Mouse (Mus musculus) heart, adult 2 months (tissue): ENCODE measurements at regions not wholly inside any gene's neighbourhood (a gene's known extent, or its start where the extent isn't known, plus 50 kb on each side); places are given as distances from the start of the nearest gene placed in this dataset.

Source experiments
- DNase-seq, 2 experiments: peaks; one replicate each; pipeline ENCODE4 v3.0.0; 2021
- H3K27ac ChIP-seq: fragments of 200-600 bp; 2 replicates; pipeline ENCODE4 v1.8.1; 2022
- H3K27me3 ChIP-seq: fragments of 200-500 bp; 2 replicates; pipeline ENCODE4 v1.6.1; 2012; ENCODE audit warnings: mild to moderate bottlenecking, low read length, inconsistent platforms, mixed read lengths; ENCODE audit not compliant: control insufficient read depth, insufficient read depth
- H3K36me3 ChIP-seq: fragments of 200-500 bp; 2 replicates; pipeline ENCODE4 v1.6.1; 2012; ENCODE audit warnings: low read length, inconsistent platforms; ENCODE audit not compliant: control insufficient read depth, insufficient read depth
- H3K4me1 ChIP-seq: fragments of 200-500 bp; 2 replicates; pipeline ENCODE4 v1.6.1; 2011; ENCODE audit warnings: low read length; ENCODE audit not compliant: control insufficient read depth, insufficient read depth
- H3K4me3 ChIP-seq: fragments of 200-600 bp; 2 replicates; pipeline ENCODE4 v1.8.1; 2022
- H3K79me2 ChIP-seq: fragments of 200-500 bp; replicated peaks from 2 replicates; pipeline ENCODE4 v1.6.1; 2012; ENCODE audit warnings: mild to moderate bottlenecking, inconsistent platforms, low read length, moderate library complexity, mixed read lengths; ENCODE audit not compliant: control insufficient read depth, insufficient read depth
- H3K9ac ChIP-seq: fragments of 200-500 bp; 2 replicates; pipeline ENCODE4 v1.6.1; 2012; ENCODE audit warnings: low read depth, mild to moderate bottlenecking, control low read depth, inconsistent platforms, low read length, mixed read lengths
- CTCF ChIP-seq: fragments of 200-600 bp; IDR thresholded peaks from 2 replicates; pipeline ENCODE4 v1.8.1; 2022; ENCODE audit warnings: antibody characterized with exemption, mild to moderate bottlenecking, moderate library complexity
- EP300 ChIP-seq: fragments of 200-500 bp; IDR thresholded peaks from 2 replicates; pipeline ENCODE4 v1.6.1; 2011; ENCODE audit warnings: low read depth, low read length, control low read depth; ENCODE audit not compliant: insufficient read depth
- POLR2A ChIP-seq: fragments of 200-500 bp; IDR thresholded peaks from 2 replicates; pipeline ENCODE4 v1.6.1; 2011; ENCODE audit warnings: mild to moderate bottlenecking, low read depth, low read length, control low read depth; ENCODE audit not compliant: insufficient read depth
- WGBS: fragments of 180-500 bp; shearing (Covaris S2); methylation state at CpG from one replicate; pipeline ENCODE4 v1.1.7; 2018; 5-methylcytosine and 5-hydroxymethylcytosine counted together
- intact Hi-C: fragments of 180-260 bp; cut with DNase I; formaldehyde crosslinking; loops from one replicate; pipeline ENCODE4 v1.15.1; 2025

GRCm38 (mm10) chr1:73681697-73682096 lies 442.6 kb downstream of the Tns1 start:
- no peaks in the 10 kb centered on the region for H3K27me3 ChIP-seq
- intact Hi-C loops, result no loop called here
- DNase-seq, result no peak
- H3K27ac ChIP-seq, result no peak overlapping the region
- 86% methylated on average over 1 of the region's 1 CpGs for WGBS
- no peak overlapping the region for H3K9ac ChIP-seq
- no peaks in the 10 kb centered on the region for H3K4me1 ChIP-seq
- H3K4me3 ChIP-seq, result no peak overlapping the region
- no peaks in the 10 kb centered on the region for H3K79me2 ChIP-seq
- no peaks in the 10 kb centered on the region for H3K36me3 ChIP-seq
- TF ChIP-seq POLR2A, result no peak
- no peak for TF ChIP-seq EP300
- no peak for TF ChIP-seq CTCF

GRCm38 (mm10) chr1:73680829-73681228 lies 443.4 kb downstream of the Tns1 start:
- no peak overlapping the region for H3K4me3 ChIP-seq
- TF ChIP-seq POLR2A, result no peak
- no peak for DNase-seq
- no peaks in the 10 kb centered on the region for H3K36me3 ChIP-seq
- intact Hi-C loops, result no loop called here
- H3K4me1 ChIP-seq, result no peaks in the 10 kb centered on the region
- no peak overlapping the region for H3K9ac ChIP-seq
- no peaks in the 10 kb centered on the region for H3K79me2 ChIP-seq
- H3K27me3 ChIP-seq, result no peaks in the 10 kb centered on the region
- no peak overlapping the region for H3K27ac ChIP-seq
- WGBS, result 90% methylated on average over 3 of the region's 3 CpGs

GRCm38 (mm10) chr1:73673851-73674235 lies 450.4 kb downstream of the Tns1 start:
- Histone ChIP-seq H3K79me2 (no peaks in the 10 kb centered on the region), H3K27ac (no peak overlapping the region), H3K27me3 (no peaks in the 10 kb centered on the region), H3K4me3 (no peak overlapping the region), H3K36me3 (no peaks in the 10 kb centered on the region; the same call in 1 of the 2 replicates), H3K4me1 (peaks cover 2% of the 10 kb centered on the region; the same call in 1 of the 2 replicates), H3K9ac (no peak overlapping the region)
- TF ChIP-seq CTCF (no peak), POLR2A (no peak), EP300 (no peak)
- DNase-seq, result no peak
- 54% methylated on average over 1 of the region's 1 CpGs for WGBS
- intact Hi-C loops, result loop anchor here (5.0 kb wide), 1 partner anchor 43 kb away; no protein-coding TSS in a partner anchor

GRCm38 (mm10) chr1:73673191-73673850 lies 450.9 kb downstream of the Tns1 start:
- intact Hi-C loops, result loop anchor here (5.0 kb wide), 1 partner anchor 44 kb away; no protein-coding TSS in a partner anchor
- Histone ChIP-seq H3K4me3 (no peak overlapping the region), H3K9ac (no peak overlapping the region), H3K36me3 (no peaks in the 10 kb centered on the region; the same call in 1 of the 2 replicates), H3K79me2 (no peaks in the 10 kb centered on the region), H3K27ac (no peak overlapping the region), H3K27me3 (no peaks in the 10 kb centered on the region), H3K4me1 (peaks cover 2% of the 10 kb centered on the region; the same call in 1 of the 2 replicates)
- no peak for DNase-seq
- WGBS, result 43% methylated on average over 4 of the region's 4 CpGs
- TF ChIP-seq CTCF (no peak), EP300 (no peak), POLR2A (no peak)

- no peak for TF ChIP-seq POLR2A
- TF ChIP-seq CTCF, result no peak
- peak; percentile 86 for TF ChIP-seq EP300
- no peaks in the 10 kb centered on the region for H3K27me3 ChIP-seq
- H3K9ac ChIP-seq, result no peak overlapping the region
- 56% methylated on average over 4 of the region's 4 CpGs for WGBS
- H3K27ac ChIP-seq, result peak overlapping the region; percentile 64
- H3K36me3 ChIP-seq, result no peaks in the 10 kb centered on the region; the same call in 1 of the 2 replicates
- intact Hi-C loops, result loop anchor here (5.0 kb wide), 1 partner anchor 45 kb away; no protein-coding TSS in a partner anchor
- no peaks in the 10 kb centered on the region for H3K79me2 ChIP-seq
- peak; percentile 69 to 81 for DNase-seq
- no peak overlapping the region for H3K4me3 ChIP-seq
- peaks cover 2% of the 10 kb centered on the region; the same call in 1 of the 2 replicates for H3K4me1 ChIP-seq
Observed at GRCm38 (mm10) chr1:73672239-73672638, 452.0 kb downstream of the Tns1 start.

GRCm38 (mm10) chr1:73668691-73669090 lies 455.6 kb downstream of the Tns1 start:
- intact Hi-C loops, result no loop called here
- peaks cover 2% of the 10 kb centered on the region; the same call in 1 of the 2 replicates for H3K4me1 ChIP-seq
- TF ChIP-seq EP300, result no peak
- DNase-seq, result no peak
- H3K4me3 ChIP-seq, result no peak overlapping the region
- H3K27me3 ChIP-seq, result no peaks in the 10 kb centered on the region
- H3K36me3 ChIP-seq, result no peaks in the 10 kb centered on the region; the same call in 1 of the 2 replicates
- no peak overlapping the region for H3K9ac ChIP-seq
- WGBS, result 82% methylated on average over 2 of the region's 2 CpGs
- no peak overlapping the region for H3K27ac ChIP-seq
- H3K79me2 ChIP-seq, result no peaks in the 10 kb centered on the region
